Mouse (Mus musculus) hindbrain, embryonic 11.5 days (tissue): ENCODE measurements around the gene Cdk11b. TPM values are rescaled to one million over a fixed set of nuclear protein-coding genes. Genes with fewer than 3 reads are reported as not detected.
"Not testable (repeated sequence)": the region's sequence is repeated elsewhere in the genome, so short reads cannot be mapped to it uniquely, and the experiment has no call there.

Experiments
- ATAC-seq: fragments of 200-750 bp; cut with Nextera tagmentation; 2 replicates; pipeline ENCODE4 v1.8.0; 2017; ENCODE audit warnings: mild to moderate bottlenecking, moderate TSS enrichment, moderate library complexity; ENCODE audit not compliant: low FRiP score
- DNase-seq: peaks from one replicate; pipeline ENCODE4 v3.0.0-alpha.2; 2015; ENCODE audit warnings: low spot score
- H3K27ac ChIP-seq: fragments of 300-500 bp; sonication (generic); 2 replicates; pipeline ENCODE4 v1.5.1; 2014; ENCODE audit warnings: mild to moderate bottlenecking, low read depth, low read length
- H3K27me3 ChIP-seq: fragments of 300-500 bp; sonication (generic); 2 replicates; pipeline ENCODE4 v1.6.1; 2014; ENCODE audit warnings: mild to moderate bottlenecking, low read length, moderate library complexity, mixed read lengths; ENCODE audit not compliant: control insufficient read depth, insufficient read depth
- H3K36me3 ChIP-seq: fragments of 300-500 bp; sonication (generic); 2 replicates; pipeline ENCODE4 v1.6.1; 2014; ENCODE audit warnings: mild to moderate bottlenecking, low read length, moderate library complexity, mixed read lengths; ENCODE audit not compliant: control insufficient read depth, insufficient read depth
- H3K4me1 ChIP-seq: fragments of 300-500 bp; sonication (generic); replicated peaks from 2 replicates; pipeline ENCODE4 v1.6.1; 2014; ENCODE audit warnings: low read length, mixed read lengths; ENCODE audit not compliant: control insufficient read depth, insufficient read depth
- H3K4me2 ChIP-seq: fragments of 300-500 bp; sonication (generic); replicated peaks from 2 replicates; pipeline ENCODE4 v1.6.1; 2014; ENCODE audit warnings: mild to moderate bottlenecking, low read depth, low read length
- H3K4me3 ChIP-seq: fragments of 300-500 bp; sonication (generic); 2 replicates; pipeline ENCODE4 v1.5.1; 2014; ENCODE audit warnings: low read depth, low read length
- H3K9ac ChIP-seq: fragments of 300-500 bp; sonication (generic); 2 replicates; pipeline ENCODE4 v1.6.1; 2014; ENCODE audit warnings: low read depth, low read length
- H3K9me3 ChIP-seq: fragments of 300-500 bp; sonication (generic); 2 replicates; pipeline ENCODE4 v1.6.1; 2016; ENCODE audit warnings: low read length; ENCODE audit not compliant: control insufficient read depth
- WGBS: fragments of 180-500 bp; shearing (Covaris S2); extraction: QIAGEN DNeasy Blood & Tissue Kit; methylation state at CpG from one replicate; pipeline ENCODE4 v1.1.7; 2014; 5-methylcytosine and 5-hydroxymethylcytosine counted together
- polyA plus RNA-seq: library from polyadenylated mRNA; unstranded; fragments of >200 nt; fragmentation: Nextera tagmentation; extraction: Ambion mirVana; gene quantifications from 2 replicates; pipeline ENCODE4 v1.2.1, GENCODE M21; 2014

Gene Cdk11b
- polyA plus RNA-seq, 1 experiment from 2014 or later: 77.6 TPM

- Histone ChIP-seq H3K4me2 (no peak overlapping the region), H3K9ac (no peak overlapping the region), H3K27me3 (no peaks in the 10 kb centered on the region), H3K27ac (no peak overlapping the region), H3K9me3 (no peaks in the 10 kb centered on the region), H3K4me3 (no peak overlapping the region), H3K36me3 (peaks cover 24% of the 10 kb centered on the region), H3K4me1 (no peaks in the 10 kb centered on the region)
- ATAC-seq (no peak), DNase-seq (no peak)
Measured at GRCm38 (mm10) chr4:155635766-155636499, 11.3 kb downstream of the Cdk11b start.

- H3K9me3 ChIP-seq: no peaks in the 10 kb centered on the region
- H3K27me3 ChIP-seq: no peaks in the 10 kb centered on the region
- no peak overlapping the region for H3K4me3 ChIP-seq
- no peak for ATAC-seq
- no peak for DNase-seq
- no peak overlapping the region for H3K4me2 ChIP-seq
- H3K27ac ChIP-seq: no peak overlapping the region
- H3K4me1 ChIP-seq: no peaks in the 10 kb centered on the region
- WGBS: 97% methylated on average over 1 of the region's 1 CpGs
- no peak overlapping the region for H3K9ac ChIP-seq
- peaks cover 16% of the 10 kb centered on the region for H3K36me3 ChIP-seq
Measured at GRCm38 (mm10) chr4:155643531-155643930, 18.9 kb downstream of the Cdk11b start.

- H3K27ac ChIP-seq, H3K4me2 ChIP-seq, ATAC-seq, DNase-seq, H3K9ac ChIP-seq, H3K4me1 ChIP-seq, H3K9me3 ChIP-seq, H3K4me3 ChIP-seq, H3K27me3 ChIP-seq: not testable (repeated sequence)
- H3K36me3 ChIP-seq: peaks cover 16% of the 10 kb centered on the region
- WGBS: 100% methylated on average over 2 of the region's 2 CpGs
Measured at GRCm38 (mm10) chr4:155645308-155645707, 20.7 kb downstream of the Cdk11b start, which contains the start of gene Gm10563. Gm10563 (minus strand) TSS chr4:155645408.

GRCm38 (mm10) chr4:155645721-155646120, 21.1 kb downstream of the Cdk11b start:
- H3K9me3 ChIP-seq: no peaks in the 10 kb centered on the region
- no peak overlapping the region for H3K4me3 ChIP-seq
- DNase-seq: no peak
- H3K9ac ChIP-seq: no peak overlapping the region
- no peak overlapping the region for H3K4me2 ChIP-seq
- no peak for ATAC-seq
- 96% methylated on average over 5 of the region's 5 CpGs for WGBS
- H3K4me1 ChIP-seq: no peaks in the 10 kb centered on the region
- H3K27ac ChIP-seq: no peak overlapping the region
- H3K27me3 ChIP-seq: no peaks in the 10 kb centered on the region
- H3K36me3 ChIP-seq: peaks cover 12% of the 10 kb centered on the region

- Histone ChIP-seq H3K36me3 (peaks cover 10% of the 10 kb centered on the region), H3K4me3 (no peak overlapping the region), H3K4me1 (peaks cover 5% of the 10 kb centered on the region), H3K27ac (no peak overlapping the region), H3K4me2 (no peak overlapping the region), H3K9ac (no peak overlapping the region), H3K9me3 (no peaks in the 10 kb centered on the region), H3K27me3 (peaks cover 33% of the 10 kb centered on the region)
- DNase-seq (no peak), ATAC-seq (no peak)
- WGBS: 94% methylated on average over 11 of the region's 11 CpGs
Measured at GRCm38 (mm10) chr4:155649355-155649754, 24.7 kb downstream of the Cdk11b start.

GRCm38 (mm10) chr4:155651553-155652269, 27.1 kb downstream of the Cdk11b start:
- Histone ChIP-seq H3K4me3 (no peak overlapping the region), H3K27ac (no peak overlapping the region), H3K9ac (no peak overlapping the region), H3K27me3 (peaks cover 50% of the 10 kb centered on the region), H3K4me2 (no peak overlapping the region), H3K9me3 (no peaks in the 10 kb centered on the region), H3K4me1 (peaks cover 14% of the 10 kb centered on the region), H3K36me3 (peaks cover 7% of the 10 kb centered on the region)
- DNase-seq (peak; percentile 4), ATAC-seq (no peak)
- WGBS: 65% methylated on average over 15 of the region's 15 CpGs

- Histone ChIP-seq H3K4me3 (peak overlapping the region; percentile 32), H3K9me3 (no peaks in the 10 kb centered on the region), H3K36me3 (peaks cover 5% of the 10 kb centered on the region), H3K9ac (peak overlapping the region; percentile 58), H3K4me1 (peaks cover 14% of the 10 kb centered on the region), H3K27ac (no peak overlapping the region), H3K4me2 (peak overlapping the region; percentile 66), H3K27me3 (peaks cover 50% of the 10 kb centered on the region)
- no peak for ATAC-seq
- WGBS: 23% methylated on average over 35 of the region's 36 CpGs
- DNase-seq: peak; percentile 23
Measured at GRCm38 (mm10) chr4:155652283-155653085, 27.8 kb downstream of the Cdk11b start.

- no peaks in the 10 kb centered on the region for H3K9me3 ChIP-seq
- H3K27me3 ChIP-seq: peaks cover 50% of the 10 kb centered on the region
- H3K9ac ChIP-seq: peak within 1 kb of the TSS; percentile 58
- peak within 1 kb of the TSS; percentile 32 for H3K4me3 ChIP-seq
- H3K4me2 ChIP-seq: peak within 1 kb of the TSS; percentile 66
- H3K4me1 ChIP-seq: peaks cover 14% of the 10 kb centered on the region
- peaks cover 2% of the 10 kb centered on the region; the same call in 1 of the 2 replicates for H3K36me3 ChIP-seq
- ATAC-seq (peak; percentile 61), DNase-seq (no peak)
- H3K27ac ChIP-seq: no peak within 1 kb of the TSS
- under 1% methylated on average over 33 of the region's 33 CpGs for WGBS
Measured at GRCm38 (mm10) chr4:155653086-155653450, 28.4 kb downstream of the Cdk11b start, which contains the start of gene Mmp23. Mmp23 (minus strand) TSS chr4:155653384.
